Mouse (Mus musculus) kidney, adult 18-20 months (tissue): ENCODE results near the gene Crocc2.
"Not testable (repeated sequence)": the region's sequence is repeated elsewhere in the genome, so short reads cannot be mapped to it uniquely, and the experiment has no call there.

ENCODE experiments used
- DNase-seq: peaks from one replicate; pipeline ENCODE4 v3.0.0; 2021

Gene Crocc2

DNA sequence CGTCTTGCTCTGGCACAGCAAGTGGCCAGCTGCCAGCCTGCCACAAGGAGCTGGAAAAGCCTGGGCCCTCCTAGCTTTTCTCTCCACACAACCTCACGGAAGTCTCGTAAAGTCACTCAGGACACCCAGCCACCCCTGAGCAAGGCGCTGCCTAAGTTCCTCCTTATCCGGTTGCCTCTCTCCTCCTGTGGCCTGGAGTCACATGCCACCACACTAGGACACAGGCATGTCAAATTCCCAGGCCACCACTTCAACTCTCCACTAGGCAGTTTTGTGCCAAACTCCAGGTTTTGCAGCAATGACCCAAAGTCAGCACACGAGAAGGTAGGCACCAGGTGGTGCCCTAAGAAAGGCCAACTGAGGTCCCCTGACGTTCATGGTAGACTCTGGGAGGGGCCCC, 5.9 kb upstream of the Crocc2 start:
- no peak for DNase-seq

DNA sequence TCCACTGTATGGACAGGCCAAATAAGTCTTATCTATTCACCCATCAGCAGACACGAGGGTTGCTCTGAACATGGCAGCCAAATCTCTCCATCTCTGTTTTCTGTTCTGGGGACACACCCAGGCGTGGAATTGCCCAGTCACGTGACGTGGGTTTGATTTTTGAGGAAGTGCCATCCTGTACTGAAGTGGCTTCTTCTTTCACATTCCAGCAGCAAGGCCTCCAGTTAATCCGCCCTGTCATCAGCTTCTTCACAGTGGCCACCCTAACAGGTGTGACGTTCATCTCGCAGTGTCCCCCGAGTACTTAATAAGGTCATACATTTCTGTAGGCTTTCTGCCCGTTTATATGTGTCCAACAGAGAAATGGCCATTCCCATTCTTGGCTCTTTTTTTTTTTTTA, 3.1 kb upstream of the Crocc2 start:
- no peak for DNase-seq

DNA sequence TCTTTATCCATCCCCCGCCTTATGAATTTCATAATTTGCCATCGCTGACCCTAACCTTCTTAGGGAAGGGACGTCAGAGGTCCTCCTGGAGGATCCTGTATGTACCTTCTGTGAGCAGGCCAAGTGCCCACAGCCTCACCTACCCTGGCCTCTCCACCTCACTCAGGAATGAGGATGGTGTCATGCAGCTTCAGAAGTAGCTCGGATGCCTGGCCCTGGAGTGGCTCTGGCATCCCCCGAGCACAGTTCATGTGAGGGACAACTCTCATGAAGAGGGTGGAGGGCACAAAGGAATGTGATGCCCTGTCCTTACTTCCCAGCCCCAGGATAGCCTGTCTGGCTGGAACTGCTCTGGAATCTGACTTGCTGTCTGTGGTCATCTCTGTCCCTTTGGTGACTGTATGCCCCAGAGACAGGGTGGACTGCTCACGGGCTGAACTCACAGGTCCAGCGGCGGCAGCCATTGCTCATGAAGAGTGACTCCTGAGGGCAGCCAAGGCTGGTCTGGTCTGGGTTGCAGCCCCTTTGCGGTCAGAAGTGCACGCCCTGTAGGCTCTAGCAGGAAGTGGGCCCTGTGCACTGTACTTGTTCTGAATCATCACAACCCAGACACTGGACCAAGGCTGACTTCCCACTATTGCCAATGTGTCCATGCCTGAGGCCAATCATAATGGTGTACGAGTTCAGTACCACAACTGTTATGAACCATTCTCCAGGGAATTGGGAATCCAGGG, 2.0 kb upstream of the Crocc2 start:
- no peak for DNase-seq

DNA sequence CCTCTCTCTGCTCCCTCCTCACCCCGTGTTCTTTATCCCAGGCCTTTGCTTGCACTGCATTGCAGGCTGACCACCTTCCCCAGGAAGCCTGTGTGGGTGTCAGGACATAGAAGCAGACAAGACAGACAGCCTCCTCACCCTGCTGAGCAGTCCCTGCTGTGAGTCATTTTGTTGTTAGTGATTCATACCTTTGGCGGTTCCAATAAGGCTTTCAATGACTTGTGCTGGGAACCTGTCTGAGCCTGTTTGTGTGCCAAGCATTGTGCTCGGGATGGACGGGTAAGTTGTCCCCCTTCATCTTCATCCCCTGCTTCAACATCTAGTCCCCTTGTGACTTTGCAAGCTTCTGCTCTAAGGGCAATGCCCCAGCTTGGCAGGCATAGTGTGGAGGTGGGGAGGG, 5.1 kb downstream of the Crocc2 start:
- DNase-seq, result no peak

DNA sequence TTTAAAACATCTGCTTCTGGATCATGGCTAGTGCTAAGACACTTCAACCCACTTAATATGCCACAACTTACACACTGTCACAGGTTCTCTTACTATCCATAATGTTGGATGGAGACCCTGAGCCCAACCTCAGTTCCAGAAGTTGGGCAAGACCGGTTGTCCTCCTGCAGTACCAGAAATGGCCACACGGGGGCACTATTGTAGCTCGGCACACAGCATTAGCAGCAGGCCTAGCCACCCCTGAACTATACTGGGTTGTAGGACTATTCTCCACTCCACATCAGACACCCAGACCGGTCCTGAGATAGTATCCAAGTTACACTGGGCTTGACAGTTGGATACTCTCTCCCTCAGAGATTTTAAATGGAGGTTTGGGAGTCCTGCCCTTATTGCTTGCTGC, 5.9 kb downstream of the Crocc2 start:
- peak; percentile 85 for DNase-seq

DNA sequence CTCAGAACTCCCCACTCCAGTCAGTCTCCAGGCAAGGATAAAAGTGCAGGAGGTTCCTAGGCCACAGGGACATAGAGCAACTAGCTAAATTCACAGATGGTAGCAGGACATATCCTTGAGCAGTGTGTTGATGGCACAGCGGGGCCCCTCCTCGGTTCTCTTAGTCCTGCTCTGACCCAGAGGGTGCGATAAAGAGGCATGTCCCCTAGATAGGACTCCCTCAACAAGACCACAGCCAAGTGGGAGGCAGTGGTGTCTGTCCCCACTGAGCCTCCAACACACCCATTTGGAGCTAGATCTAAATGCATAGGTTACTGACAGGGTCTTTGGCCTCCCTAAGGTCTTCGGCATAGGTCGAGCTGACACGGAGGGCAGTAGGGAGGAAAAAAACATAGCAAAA, 7.3 kb downstream of the Crocc2 start:
- DNase-seq, result no peak

DNA sequence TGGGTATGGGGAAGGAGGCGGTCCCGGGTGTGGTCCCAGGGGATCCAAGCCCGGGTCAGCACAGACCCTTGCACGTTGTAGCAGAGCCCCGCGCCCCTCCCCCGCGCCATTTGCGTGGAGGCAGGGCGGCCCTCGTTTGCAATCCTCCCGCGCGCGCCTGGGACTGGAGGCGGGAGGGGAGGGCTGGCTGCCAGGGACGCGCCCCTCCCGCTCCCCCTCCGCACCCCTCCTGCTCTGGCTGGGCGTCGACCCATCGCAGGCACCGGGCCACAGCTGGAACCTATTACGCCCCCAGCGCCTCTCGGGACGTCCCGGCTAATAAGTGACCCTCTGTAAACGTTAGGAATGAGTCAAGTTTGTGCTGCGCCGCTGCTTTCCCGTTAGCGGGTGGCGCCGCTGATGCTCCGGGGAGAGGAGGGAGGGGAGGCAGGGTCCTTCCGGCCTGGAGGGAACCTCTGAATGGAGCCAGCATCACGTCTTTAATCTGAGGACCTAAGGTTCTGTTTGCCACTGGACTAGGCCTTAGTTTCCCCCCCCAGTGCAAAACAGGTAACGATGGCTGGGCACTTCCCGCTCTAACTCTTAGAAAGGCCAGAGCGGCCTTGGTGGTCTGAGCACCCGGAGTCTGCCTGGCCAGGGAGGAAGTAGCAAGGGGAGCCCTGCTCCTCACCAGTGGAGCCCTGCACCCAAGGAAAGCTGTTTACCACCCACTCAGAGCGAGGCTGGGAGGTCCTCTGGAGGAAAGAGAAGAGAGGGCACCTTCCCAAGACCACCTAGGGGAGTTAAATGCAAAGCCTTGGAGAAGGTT, 8.2 kb downstream of the Crocc2 start:
- DNase-seq, result peak; percentile 33

DNA sequence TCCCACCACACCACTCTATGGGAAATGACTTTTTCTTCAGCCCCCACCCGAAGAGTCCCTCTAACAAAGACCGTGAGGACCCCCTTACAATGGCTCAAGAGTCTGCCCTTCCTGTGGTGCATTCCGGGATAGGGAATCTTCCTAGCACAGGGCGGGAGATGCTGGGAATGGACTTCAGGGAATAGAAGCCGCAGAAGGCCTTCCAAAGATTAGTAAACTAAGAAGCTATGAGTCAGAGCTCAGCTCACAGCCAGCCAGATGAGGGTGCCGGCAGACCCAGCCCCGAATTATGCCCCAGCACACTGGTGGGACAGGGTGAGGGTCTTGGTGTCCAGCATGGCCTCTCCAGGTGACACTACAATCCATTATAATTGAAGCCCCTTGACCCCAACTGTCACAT, 13.8 kb downstream of the Crocc2 start:
- DNase-seq, result no peak

DNA sequence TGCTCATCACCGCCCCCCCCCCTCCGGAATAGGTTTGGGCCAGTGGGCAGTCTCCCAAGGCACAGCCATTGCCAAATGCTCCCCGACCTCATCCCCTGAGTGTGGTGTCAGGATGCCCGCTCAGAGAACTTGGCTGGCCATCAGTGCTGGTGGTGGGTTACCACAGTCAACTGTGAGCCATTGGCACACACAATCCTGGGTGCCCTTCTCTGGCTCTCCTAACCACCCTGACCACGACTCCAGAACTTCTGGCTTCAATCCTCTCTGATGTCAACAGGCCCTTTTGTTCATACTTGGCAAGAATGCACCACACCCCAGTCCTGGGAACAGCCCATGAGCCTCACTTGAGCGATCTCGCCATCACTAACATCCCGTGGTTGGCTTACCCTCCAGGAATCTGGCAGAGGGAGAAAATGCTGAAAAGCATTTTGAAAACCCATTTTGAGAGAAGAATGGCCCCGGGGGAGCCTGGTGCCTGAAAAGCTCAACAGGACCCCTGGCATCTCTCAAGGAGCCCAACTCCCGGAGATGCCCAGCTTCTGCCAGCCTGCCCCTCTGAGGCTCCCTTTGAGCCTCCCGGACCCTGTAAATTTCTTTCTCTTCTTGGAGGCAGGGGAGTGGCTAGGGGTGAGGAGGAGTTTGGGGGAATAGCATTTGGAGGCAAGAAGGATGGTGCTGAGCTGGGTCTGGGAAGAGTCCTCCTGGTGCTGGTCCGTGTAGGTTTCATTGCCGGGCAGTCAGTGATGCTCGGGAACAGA, 15.7 kb downstream of the Crocc2 start:
- DNase-seq, result no peak

DNA sequence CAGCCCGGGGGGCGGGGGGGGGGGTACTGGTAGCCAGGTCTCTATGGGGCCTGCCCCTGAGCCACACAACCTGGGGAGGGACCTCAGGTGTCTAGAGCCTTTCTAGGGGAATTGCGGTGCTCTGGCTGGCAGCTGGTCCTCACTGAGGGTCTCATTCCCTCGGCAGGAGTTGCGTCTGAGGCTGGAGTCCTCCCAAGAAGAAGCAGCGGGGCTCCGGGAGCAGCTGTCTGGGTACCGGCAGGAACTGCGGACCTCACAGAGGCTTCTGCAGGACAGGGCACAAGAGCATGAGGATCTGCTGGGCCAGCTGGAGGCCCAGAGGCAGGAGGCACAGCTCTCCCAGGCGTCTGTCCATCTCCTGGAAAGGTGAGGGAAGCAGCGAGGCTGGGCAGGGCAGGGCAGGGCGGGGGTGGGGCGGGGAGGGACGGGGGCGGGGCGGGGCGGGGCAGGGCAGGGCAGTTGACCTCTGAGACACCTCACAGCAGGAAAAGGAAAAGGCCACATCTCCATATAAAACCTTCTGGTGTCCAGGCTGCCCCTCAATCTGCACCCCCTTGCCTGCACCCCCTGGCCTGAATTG, 22.3 kb downstream of the Crocc2 start:
- no peak for DNase-seq

DNA sequence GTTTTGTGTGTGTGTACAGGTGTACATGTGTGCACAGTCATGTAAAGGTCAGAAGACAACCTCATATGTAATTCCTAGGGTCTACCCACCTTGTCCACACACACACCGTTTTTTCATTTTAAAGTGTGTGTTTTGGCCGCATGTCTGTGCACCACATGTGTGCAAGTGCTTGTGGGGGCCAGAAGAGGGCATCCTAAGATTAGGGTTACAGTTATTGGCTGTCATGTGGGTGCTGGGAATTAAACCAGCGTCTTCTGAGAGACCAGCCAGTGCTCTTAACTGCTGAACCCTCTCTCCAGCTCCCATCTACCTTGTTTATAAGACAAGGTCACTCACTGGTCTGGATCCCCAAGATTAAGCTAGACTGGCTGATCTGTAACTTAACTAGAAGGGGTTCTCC, 26.4 kb downstream of the Crocc2 start:
- no peak for DNase-seq

DNA sequence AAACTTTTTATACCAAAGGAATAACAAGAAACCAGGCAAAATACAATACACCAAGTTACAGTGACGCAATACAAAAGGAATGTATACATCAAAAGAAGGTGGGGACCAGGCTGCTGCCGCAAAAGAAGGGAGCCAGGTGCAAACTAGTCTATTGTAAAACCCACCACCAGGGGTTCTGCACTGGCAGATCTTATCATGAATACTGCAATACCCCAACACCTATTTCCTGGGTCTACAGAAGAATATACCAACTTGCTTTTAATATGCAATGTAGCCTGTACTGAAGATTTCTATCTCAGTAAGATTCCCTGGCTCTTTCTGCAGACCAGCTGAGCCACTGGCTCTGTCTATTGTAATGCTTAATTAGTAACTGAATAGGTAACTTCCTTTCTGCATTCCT, 28.9 kb downstream of the Crocc2 start:
- DNase-seq, result not testable (repeated sequence)

DNA sequence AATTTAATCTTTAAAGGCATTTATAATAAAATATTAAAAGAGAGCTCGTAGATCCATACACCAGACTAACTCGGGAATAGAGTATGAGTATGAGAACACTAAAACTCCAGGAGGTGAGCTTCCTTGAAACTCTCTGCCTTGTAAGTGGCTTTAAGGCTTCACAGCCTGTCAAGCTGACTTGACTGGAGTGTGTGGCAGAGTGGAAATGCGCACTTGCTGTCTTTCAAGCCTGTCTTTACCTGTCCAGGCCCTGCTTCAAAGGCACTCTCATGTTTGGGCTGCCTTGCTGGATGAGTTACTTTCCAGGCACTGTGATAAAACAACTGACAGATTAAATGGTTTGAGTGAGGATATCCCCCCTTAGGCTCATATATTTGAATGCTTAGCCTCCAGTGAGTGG, 29.4 kb downstream of the Crocc2 start:
- no peak for DNase-seq

DNA sequence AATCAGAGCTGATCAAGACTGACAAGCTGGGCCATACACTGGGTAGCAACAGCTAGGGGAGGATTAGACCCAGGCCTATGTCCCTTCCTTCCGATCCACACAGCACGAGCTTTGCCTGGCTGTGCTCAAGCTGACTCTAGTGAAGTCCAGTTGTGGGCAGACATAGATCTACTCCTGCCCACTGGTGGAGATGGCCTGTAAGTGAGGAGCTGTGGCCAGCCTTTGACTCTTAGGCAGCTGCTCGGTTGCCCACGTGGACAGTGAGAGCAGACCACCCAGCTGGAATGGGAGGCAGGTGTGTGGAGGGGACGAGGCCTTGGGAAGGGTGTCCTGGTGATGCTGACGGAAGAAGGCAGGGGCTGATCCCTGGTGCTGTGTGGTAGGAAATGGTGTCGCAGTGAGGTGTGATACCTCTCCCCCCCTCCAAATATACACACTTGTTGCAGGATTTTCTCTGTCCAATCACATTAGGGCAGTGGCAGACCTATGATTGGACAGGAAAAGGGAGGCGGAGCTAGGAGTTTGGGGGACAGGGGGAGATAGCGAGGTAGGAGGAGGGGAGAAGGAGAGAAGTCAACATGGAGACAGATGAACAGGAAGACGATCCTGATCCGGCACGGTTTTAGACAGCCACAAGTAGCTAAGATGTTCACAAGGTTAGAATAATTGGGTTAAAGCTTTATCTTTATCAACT, 37.9 kb downstream of the Crocc2 start:
- DNase-seq, result no peak

DNA sequence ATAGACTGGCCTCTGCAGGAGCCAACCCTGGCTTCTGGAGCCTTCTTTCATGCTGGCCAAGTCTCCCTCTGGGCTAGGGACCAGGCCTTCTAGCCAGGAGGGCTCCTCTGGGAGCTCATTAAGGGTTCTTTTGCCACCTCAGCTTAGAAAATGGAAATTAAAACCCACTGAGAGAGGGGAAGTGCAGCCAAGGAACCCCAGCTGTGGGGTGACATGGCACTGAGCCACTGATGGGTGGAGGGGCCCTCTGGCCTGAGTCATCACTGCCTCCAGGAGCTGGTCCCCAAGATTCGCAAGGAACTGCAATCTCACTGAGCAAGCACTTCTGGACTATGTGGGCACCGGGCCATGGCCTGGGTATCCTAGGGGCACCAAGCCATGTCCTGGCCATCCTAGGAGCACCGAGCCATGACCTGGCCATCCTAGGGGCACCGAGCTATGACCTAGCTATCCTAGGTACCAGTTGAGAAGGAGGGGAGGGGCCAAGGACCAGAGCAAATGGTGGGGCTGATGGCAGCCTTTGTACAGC, 39.1 kb downstream of the Crocc2 start:
- DNase-seq, result peak; percentile 28

DNA sequence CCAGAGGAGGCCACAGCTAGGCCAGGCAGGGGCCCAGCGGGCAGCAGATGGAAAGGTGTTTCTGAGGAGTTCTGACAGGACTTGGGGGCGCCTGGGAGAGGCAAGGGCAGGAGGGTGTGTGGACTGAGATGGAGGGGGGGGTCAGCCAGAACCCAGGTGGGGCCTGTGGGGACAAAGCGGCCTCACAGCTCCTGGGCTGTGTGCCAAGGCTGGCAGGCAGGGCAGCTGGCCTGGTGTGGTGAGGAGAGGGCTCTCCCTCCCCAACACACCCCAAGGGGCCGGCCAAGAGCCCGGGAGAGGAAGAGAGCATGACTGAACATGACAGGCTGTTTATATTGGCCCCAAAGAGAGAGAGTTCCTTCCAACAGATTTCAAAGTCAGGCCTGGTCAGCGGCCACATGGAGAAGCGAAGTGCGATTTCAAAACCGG, 41.7 kb downstream of the Crocc2 start:
- DNase-seq, result peak; percentile 53

DNA sequence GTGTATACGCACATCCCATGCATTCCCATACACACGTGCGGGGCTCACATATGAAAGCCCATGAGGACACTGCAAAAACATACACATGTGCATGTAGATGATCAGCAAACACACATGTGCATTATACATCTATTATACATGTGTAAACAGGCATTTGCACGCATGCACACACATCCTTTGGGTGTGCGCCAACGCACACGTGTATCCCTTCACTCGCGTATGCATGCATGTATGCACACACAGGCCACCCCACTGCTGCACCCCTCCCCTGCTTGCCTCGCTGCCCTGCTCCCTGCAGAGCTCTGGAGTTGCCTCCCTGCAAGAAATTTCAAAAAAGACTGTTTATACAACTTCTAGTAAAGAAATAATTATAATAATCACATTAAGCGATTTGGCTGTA, 42.5 kb downstream of the Crocc2 start:
- DNase-seq, result no peak

DNA sequence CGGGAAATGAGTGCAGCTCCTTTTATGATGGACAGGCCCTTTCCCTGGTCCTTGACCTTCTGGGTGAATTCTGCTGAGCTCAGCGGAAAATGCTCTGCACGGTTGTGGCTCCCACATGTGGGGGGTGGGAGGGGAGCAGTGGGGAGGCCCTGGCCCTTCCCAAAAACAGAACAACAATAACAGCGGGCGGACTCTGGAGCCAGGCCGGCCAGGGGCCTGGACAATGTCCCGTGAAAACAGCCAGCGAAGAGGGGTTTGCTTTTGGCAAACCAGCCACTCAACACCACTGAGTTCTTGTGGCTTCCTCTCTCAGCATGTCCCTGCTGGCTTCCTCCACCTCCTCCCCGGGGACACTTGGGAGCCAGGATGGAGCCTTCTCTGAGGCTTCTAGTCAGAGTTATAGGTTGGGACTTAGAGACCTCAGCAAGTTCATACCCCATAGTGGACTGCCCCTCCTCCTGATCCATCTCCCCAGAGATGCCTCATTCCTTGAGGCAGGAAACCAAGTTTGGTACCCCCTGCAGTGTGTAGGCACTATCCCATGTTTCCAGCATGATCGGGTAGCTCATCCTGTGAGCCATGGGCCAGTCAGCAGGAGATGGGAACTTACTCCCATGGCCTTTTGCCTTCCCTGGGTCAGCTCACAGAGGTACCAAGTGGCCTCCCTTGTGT, 43.2 kb downstream of the Crocc2 start:
- DNase-seq, result peak; percentile 39

DNA sequence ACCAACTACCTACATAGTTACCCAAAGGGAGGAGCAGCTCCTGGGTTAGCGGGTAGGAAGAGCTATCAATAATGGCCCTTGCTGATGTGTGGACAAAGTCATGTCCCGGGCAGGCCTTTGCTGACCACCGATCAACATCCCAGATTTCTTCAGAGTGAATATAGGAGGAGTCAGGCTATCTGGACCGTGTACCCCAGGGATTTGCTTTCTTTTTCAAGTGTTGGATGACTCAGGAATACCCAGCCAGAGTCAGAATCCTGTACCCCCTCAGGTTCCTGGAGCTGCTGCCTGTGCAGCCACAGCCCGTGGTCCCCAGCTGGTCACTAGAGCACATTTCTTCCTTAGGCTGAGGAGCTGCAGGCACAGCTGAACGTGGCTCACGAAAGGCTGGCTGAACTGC, 43.9 kb downstream of the Crocc2 start:
- DNase-seq, result no peak

DNA sequence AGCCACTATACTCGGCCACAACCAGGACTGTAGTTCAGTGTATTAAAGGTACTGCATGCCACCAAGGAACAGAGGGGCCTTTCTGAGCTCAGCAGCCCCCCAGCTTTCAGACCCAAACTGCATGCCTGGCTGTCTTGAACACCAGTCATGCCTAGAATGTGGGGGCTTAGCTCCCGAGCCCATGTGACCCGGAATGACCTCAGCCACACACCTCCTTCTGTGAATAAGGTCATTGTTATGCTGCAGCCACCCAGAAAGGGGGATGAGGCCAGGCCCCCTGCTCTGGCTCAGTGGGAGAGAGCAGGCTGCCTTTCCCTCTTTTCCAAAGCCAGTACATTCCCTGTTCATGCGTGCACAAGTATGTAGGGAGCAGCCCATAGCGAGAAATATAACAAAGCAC, 46.1 kb downstream of the Crocc2 start:
- no peak for DNase-seq

DNA sequence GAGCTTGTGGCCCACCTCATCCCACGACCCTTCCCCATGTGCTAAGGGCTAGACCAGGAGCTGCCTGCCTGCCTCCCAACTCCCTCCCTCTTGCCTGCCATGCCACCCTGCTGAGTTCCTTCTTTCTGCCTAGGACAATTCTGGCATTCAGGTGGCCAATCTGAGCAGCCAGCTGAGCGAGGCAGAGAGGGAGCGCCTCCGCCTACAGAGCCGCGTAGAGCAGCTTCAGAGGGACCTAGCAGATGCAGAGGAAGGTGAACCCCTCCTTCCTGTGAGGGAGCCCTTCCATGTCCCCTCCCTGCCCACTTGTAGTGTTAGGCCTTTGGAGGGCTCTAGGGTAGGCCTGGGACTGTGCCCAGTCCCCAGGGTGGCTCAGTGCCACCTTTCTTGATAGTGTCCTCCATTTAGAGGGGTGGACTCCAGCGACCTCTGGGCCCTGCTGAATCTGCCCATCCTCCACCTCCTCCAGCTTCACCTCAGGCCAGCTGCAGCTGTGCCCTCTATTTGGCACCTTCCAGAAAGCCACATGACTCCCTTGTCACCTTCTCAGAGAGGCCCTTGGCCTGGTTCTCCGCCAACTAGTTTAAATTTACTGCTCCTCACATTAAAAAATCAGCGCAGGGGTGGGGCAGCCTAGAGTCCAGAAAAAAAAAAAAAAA, 48.4 kb downstream of the Crocc2 start:
- peak; percentile 66 for DNase-seq
